Mouse (Mus musculus): ENCODE measurements around the gene Klf13.

- TF ChIP-seq CTCF (IDR thresholded peaks at IDR 0.05; ENCODE audit: control insufficient read depth, insufficient read depth, insufficient read length) (no peak), MYOD1 (IDR thresholded peaks at IDR 0.05; ENCODE audit: control insufficient read depth, insufficient read length, low read depth) (no peak), USF1 (IDR thresholded peaks at IDR 0.05; ENCODE audit: low read depth) (no peak), MYOG (IDR thresholded peaks at IDR 0.05; ENCODE audit: control insufficient read depth, extremely low read depth, insufficient read length) (no peak), MAX (IDR thresholded peaks at IDR 0.05) (no peak), CEBPB (IDR thresholded peaks at IDR 0.05; ENCODE audit: low read depth) (no peak), FOSL1 (IDR thresholded peaks at IDR 0.05; ENCODE audit: insufficient read depth, low read length, poor library complexity, severe bottlenecking) (no peak)
Measured at GRCm38 (mm10) chr7:63956138-63956823, 17.6 kb upstream of the Klf13 start.
